22 mouse cellular contexts compared by ENCODE assay signal in the genomic region with DNA sequence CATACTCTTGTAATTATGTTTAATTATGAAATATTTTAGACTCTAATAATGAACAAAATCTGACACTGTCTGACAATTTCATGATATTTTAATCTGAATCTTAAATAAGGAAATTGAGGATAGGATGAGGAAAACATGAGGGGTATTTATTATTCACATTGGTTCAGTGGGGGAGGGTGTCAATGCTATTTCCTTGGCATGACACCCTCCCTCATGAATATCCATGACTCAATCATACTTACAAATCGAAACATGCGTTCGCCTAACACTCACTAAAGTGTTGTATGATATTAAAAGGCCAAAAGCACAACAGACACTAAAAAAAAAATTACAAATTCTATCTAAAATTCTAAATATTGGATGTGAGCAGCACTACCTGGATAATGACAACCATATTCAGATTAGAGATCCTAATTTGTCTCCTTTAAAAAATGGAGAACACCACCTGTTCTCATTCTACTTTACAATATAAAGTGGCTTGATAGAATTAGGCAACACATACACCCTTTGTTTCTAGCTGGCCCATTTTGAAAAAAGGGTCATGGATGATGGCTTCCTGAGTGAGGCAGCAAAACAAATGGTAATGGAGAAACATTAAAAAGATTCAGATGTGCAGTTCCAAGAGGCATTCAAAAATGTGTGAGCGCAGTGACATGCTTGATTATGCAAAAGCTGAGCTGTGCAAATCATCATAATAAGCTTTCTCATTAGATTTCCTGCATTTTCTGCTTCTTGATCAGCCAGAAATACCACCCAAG.
A peak's percentile ranks its signal among the peaks of the same experiment; 100 is the strongest.
DNase-seq lines count a peak whose midpoint lies in the region; ATAC-seq lines count a peak whose summit lies in the region.
"Had no signal": no experiment of that assay in that cellular context is flagged by ENCODE, and none has a peak within 500 bp of the region (broad histone marks: within the 10 kb centered on the region; RNA-seq: fewer than 3 reads in every experiment).

No protein-coding gene starts in this region.

- H3K4me1 ChIP-seq in forebrain, embryonic 13.5 days, result no peaks in the 10 kb centered on the region
- no peaks in the 10 kb centered on the region for H3K4me1 ChIP-seq in forebrain, embryonic 11.5 days (replicated peaks; ENCODE audit: control insufficient read depth, insufficient read depth, low read length)
- H3K4me1 ChIP-seq in forebrain, embryonic 16.5 days (replicated peaks; ENCODE audit: control insufficient read depth, insufficient read depth, low read length), result peaks cover 5% of the 10 kb centered on the region; the same call in 1 of the 2 replicates
- H3K4me1 ChIP-seq in midbrain, embryonic 15.5 days, result no peaks in the 10 kb centered on the region
- H3K4me1 ChIP-seq: kidney, embryonic 15.5 days; liver, embryonic 13.5 days; lung, embryonic 15.5 days had no signal

- H3K36me3 ChIP-seq in forebrain, embryonic 13.5 days (ENCODE audit: poor library complexity, severe bottlenecking), result no peaks in the 10 kb centered on the region
- H3K36me3 ChIP-seq in forebrain, embryonic 11.5 days (ENCODE audit: control insufficient read depth, insufficient read depth, low read length), result no peaks in the 10 kb centered on the region
- no peaks in the 10 kb centered on the region for H3K36me3 ChIP-seq in forebrain, embryonic 16.5 days (ENCODE audit: control insufficient read depth, insufficient read depth)
- H3K36me3 ChIP-seq in midbrain, embryonic 15.5 days (replicated peaks), result no peaks in the 10 kb centered on the region
- H3K36me3 ChIP-seq: kidney, embryonic 15.5 days; liver, embryonic 13.5 days; lung, embryonic 15.5 days had no signal

- peak; percentile 91 for ATAC-seq in forebrain, embryonic 13.5 days
- ATAC-seq in forebrain, embryonic 11.5 days (replicated peaks; ENCODE audit: low FRiP score), result no peak
- ATAC-seq in forebrain, embryonic 16.5 days, result peak; percentile 93
- peak; percentile 70 for ATAC-seq in midbrain, embryonic 15.5 days (replicated peaks)
- no peak for ATAC-seq in frontal cortex, adult (ENCODE audit: low TSS enrichment)

- WGBS in forebrain, embryonic 13.5 days, result 61% methylated on average over 4 of the region's 4 CpGs
- 80% methylated on average over 4 of the region's 4 CpGs for WGBS in forebrain, embryonic 11.5 days
- WGBS in forebrain, embryonic 16.5 days, result 28% methylated on average over 4 of the region's 4 CpGs
- WGBS in midbrain, embryonic 15.5 days, result 42% methylated on average over 4 of the region's 4 CpGs

- no peaks in the 10 kb centered on the region for H3K27me3 ChIP-seq in forebrain, embryonic 13.5 days
- no peaks in the 10 kb centered on the region for H3K27me3 ChIP-seq in forebrain, embryonic 11.5 days (ENCODE audit: control insufficient read depth, insufficient read depth, low read length)
- no peaks in the 10 kb centered on the region for H3K27me3 ChIP-seq in forebrain, embryonic 16.5 days (replicated peaks; ENCODE audit: control insufficient read depth, insufficient read depth, low read length)
- no peaks in the 10 kb centered on the region for H3K27me3 ChIP-seq in midbrain, embryonic 15.5 days (replicated peaks)
- H3K27me3 ChIP-seq: kidney, embryonic 15.5 days; liver, embryonic 13.5 days; lung, embryonic 15.5 days had no signal

- H3K4me2 ChIP-seq in forebrain, embryonic 13.5 days, result no peak overlapping the region
- H3K4me2 ChIP-seq in forebrain, embryonic 11.5 days (ENCODE audit: low read depth, low read length, severe bottlenecking), result no peak overlapping the region
- H3K4me2 ChIP-seq in forebrain, embryonic 16.5 days (ENCODE audit: low read length), result no peak overlapping the region
- H3K4me2 ChIP-seq in midbrain, embryonic 15.5 days, result no peak overlapping the region
- H3K4me2 ChIP-seq: kidney, embryonic 15.5 days; liver, embryonic 13.5 days; lung, embryonic 15.5 days had no signal

- no peak overlapping the region for H3K9ac ChIP-seq in forebrain, embryonic 13.5 days
- H3K9ac ChIP-seq in forebrain, embryonic 11.5 days (ENCODE audit: low read length), result no peak overlapping the region
- H3K9ac ChIP-seq in forebrain, embryonic 16.5 days (replicated peaks; ENCODE audit: low read depth, low read length), result no peak overlapping the region
- no peak overlapping the region for H3K9ac ChIP-seq in midbrain, embryonic 15.5 days
- H3K9ac ChIP-seq: kidney, embryonic 15.5 days; liver, embryonic 13.5 days; lung, embryonic 15.5 days had no signal

- H3K4me3 ChIP-seq in forebrain, embryonic 13.5 days, result no peak overlapping the region
- H3K4me3 ChIP-seq in forebrain, embryonic 11.5 days (ENCODE audit: low read depth, low read length), result no peak overlapping the region
- no peak overlapping the region for H3K4me3 ChIP-seq in forebrain, embryonic 16.5 days (replicated peaks; ENCODE audit: low read length)
- H3K4me3 ChIP-seq in midbrain, embryonic 15.5 days, result no peak overlapping the region
- H3K4me3 ChIP-seq: gastrocnemius, adult 2 months; kidney, embryonic 15.5 days; left cerebral cortex, adult 2 months; liver, embryonic 13.5 days; lung, embryonic 15.5 days had no signal

- H3K9me3 ChIP-seq in forebrain, embryonic 13.5 days (replicated peaks), result no peaks in the 10 kb centered on the region
- no peaks in the 10 kb centered on the region for H3K9me3 ChIP-seq in forebrain, embryonic 11.5 days (ENCODE audit: control insufficient read depth, low read length)
- no peaks in the 10 kb centered on the region for H3K9me3 ChIP-seq in forebrain, embryonic 16.5 days (ENCODE audit: control insufficient read depth, low read length)
- no peaks in the 10 kb centered on the region for H3K9me3 ChIP-seq in midbrain, embryonic 15.5 days
- H3K9me3 ChIP-seq: kidney, embryonic 15.5 days; liver, embryonic 13.5 days; lung, embryonic 15.5 days had no signal

- 0 out of 2 replicates have a peak overlapping the region, but pooled peaks have one; percentile 19 for H3K27ac ChIP-seq in forebrain, embryonic 13.5 days
- no peak overlapping the region for H3K27ac ChIP-seq in forebrain, embryonic 11.5 days (ENCODE audit: low read depth, low read length)
- H3K27ac ChIP-seq in forebrain, embryonic 16.5 days (ENCODE audit: low read length), result peak overlapping the region; percentile 61; the same call in 1 of the 2 replicates
- H3K27ac ChIP-seq in midbrain, embryonic 15.5 days, result no peak overlapping the region
- H3K27ac ChIP-seq: gastrocnemius, adult 2 months; kidney, embryonic 15.5 days; left cerebral cortex, adult 2 months; liver, embryonic 13.5 days; lung, embryonic 15.5 days; macrophage; stomach, postnatal 0 days had no signal

- no peak for DNase-seq in forebrain, embryonic 11.5 days (ENCODE audit: low spot score)
- DNase-seq in brain, adult 2 months (ENCODE audit: low read depth, low spot score), result peak; percentile 4
- no peak for DNase-seq in layer of hippocampus, postnatal 25 days (ENCODE audit: extremely low spot score in 1 of 2, low spot score in 1 of 2)
- DNase-seq: adrenal gland, postnatal 14 days; cerebellum, adult 11-12 months; cerebellum, postnatal 10 days; gastrocnemius, adult 2 months; kidney, adult 11 months; kidney, postnatal 4 days; layer of hippocampus, adult 9-11 months; liver, embryonic 13.5 days; thymus, adult 2 months; thymus, postnatal 4 days had no signal

Comparison
In these comparisons a context has a peak if more than half of its experiments do, and no peak if none do; other contexts are left out.
1. ATAC-seq: peak in forebrain, embryonic 13.5 days (single experiment), forebrain, embryonic 16.5 days (single experiment) and midbrain, embryonic 15.5 days (single experiment); none in forebrain, embryonic 11.5 days (single experiment) and frontal cortex, adult (single experiment).
2. H3K27ac ChIP-seq: peak in forebrain, embryonic 13.5 days (single experiment) and forebrain, embryonic 16.5 days (single experiment); none in forebrain, embryonic 11.5 days (single experiment) and midbrain, embryonic 15.5 days (single experiment).